Mouse (Mus musculus) heart, embryonic 10.5 days (tissue): Measurements from ENCODE around the gene Ccdc34. TPM values are rescaled to one million over a fixed set of nuclear protein-coding genes. Genes with fewer than 3 reads are reported as not detected.
A peak's percentile ranks its signal among the peaks of the same experiment; 100 is the strongest.

Source experiments
- DNase-seq: peaks from one replicate; pipeline ENCODE4 v3.0.0-alpha.2; 2017; ENCODE audit warnings: low spot score
- H3K27ac ChIP-seq: fragments of 300-500 bp; sonication (generic); 2 replicates; pipeline ENCODE4 v1.5.1; 2016; ENCODE audit warnings: mild to moderate bottlenecking
- H3K27me3 ChIP-seq: fragments of 300-500 bp; sonication (generic); 2 replicates; pipeline ENCODE4 v1.6.1; 2016; ENCODE audit warnings: mild to moderate bottlenecking; ENCODE audit not compliant: poor library complexity, insufficient read depth, severe bottlenecking
- H3K36me3 ChIP-seq: fragments of 300-500 bp; sonication (generic); 2 replicates; pipeline ENCODE4 v1.6.1; 2016; ENCODE audit warnings: mild to moderate bottlenecking, moderate library complexity
- H3K4me1 ChIP-seq: fragments of 300-500 bp; sonication (generic); 2 replicates; pipeline ENCODE4 v1.6.1; 2016; ENCODE audit warnings: mild to moderate bottlenecking
- H3K4me3 ChIP-seq: fragments of 300-500 bp; sonication (generic); 2 replicates; pipeline ENCODE4 v1.5.1; 2016; ENCODE audit warnings: mild to moderate bottlenecking, moderate library complexity
- H3K9me3 ChIP-seq: fragments of 300-500 bp; sonication (generic); 2 replicates; pipeline ENCODE4 v1.6.1; 2016; ENCODE audit warnings: mild to moderate bottlenecking, moderate library complexity
- WGBS: fragments of 180-500 bp; shearing (Covaris S2); methylation state at CpG from one replicate; pipeline ENCODE4 v1.1.7; 2016; 5-methylcytosine and 5-hydroxymethylcytosine counted together
- polyA plus RNA-seq: library from polyadenylated mRNA; unstranded; fragments of >200 nt; fragmentation: Nextera tagmentation; extraction: Ambion mirVana; gene quantifications from 2 replicates; pipeline ENCODE4 v1.2.1, GENCODE M21; 2016

Ccdc34 gene
- polyA plus RNA-seq, 1 experiment from 2014 or later = 29.8 TPM

DNA sequence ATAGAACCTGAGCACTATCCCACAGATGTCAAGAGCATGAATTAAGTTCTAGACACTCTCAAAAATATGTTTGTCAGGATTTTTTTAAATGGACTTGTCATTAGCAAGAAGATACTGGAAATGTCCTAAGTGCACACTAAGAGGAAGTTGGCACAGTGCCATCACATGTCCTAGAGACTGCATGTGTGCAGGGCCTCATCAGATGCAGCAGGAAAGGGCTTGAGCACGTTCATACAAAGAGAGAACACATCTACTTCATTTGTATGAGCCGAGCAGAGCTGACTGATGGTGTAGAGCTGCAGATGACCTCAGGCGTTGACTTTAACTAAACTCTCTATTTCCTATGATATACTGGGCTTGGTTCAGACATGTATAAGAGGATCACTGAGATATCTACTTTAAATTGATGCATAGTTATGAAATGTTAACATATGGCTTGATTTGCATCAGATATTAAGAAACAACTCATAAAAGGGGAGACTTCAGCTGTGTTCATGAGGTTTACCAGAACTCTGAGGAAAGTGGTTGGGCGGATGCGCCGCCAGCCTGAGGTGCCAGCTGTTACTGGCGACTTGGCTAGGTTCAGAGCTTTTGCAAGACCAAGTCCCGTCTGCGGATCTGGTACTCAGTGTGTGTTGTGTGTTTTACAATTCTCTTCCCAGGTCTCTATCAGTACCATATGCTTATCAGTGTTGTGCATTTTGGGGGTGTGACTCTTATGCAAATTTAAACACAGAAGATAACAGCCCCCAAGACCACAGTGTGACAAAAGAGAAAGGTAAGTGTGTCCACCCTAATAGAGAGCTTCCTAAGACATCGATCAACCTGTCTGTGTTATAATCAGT lies 10.0 kb upstream of the Ccdc34 start:
- WGBS = 89% methylated on average over 10 of the region's 10 CpGs
- no peaks in the 10 kb centered on the region for H3K27me3 ChIP-seq
- no peaks in the 10 kb centered on the region for H3K9me3 ChIP-seq
- H3K4me3 ChIP-seq = no peak overlapping the region
- H3K27ac ChIP-seq = no peak overlapping the region
- peaks cover 49% of the 10 kb centered on the region for H3K36me3 ChIP-seq
- H3K4me1 ChIP-seq = no peaks in the 10 kb centered on the region
- DNase-seq = no peak

DNA sequence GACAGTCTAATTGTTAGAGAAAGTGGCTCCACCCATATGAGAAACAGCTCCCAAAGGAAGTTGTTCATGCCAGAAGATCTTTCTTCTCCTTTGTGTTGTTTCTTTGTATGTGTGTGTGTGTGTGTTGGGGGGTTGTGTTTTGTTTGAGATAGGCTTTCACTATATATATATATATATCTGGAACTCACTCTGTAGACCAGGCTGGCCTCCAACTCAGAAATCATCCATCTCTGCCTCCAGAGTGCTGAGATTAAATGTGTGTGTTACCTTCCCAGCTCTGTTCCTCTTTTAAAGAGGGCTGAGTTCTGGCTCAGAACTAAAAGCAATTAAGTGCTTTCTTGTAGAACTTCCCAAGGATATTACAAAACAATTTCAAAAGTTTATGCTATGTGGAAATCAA lies 8.2 kb upstream of the Ccdc34 start:
- no peaks in the 10 kb centered on the region for H3K9me3 ChIP-seq
- no peak overlapping the region for H3K4me3 ChIP-seq
- H3K36me3 ChIP-seq = peaks cover 48% of the 10 kb centered on the region
- no peak overlapping the region for H3K27ac ChIP-seq
- H3K4me1 ChIP-seq = no peaks in the 10 kb centered on the region
- no peaks in the 10 kb centered on the region for H3K27me3 ChIP-seq
- no peak for DNase-seq

DNA sequence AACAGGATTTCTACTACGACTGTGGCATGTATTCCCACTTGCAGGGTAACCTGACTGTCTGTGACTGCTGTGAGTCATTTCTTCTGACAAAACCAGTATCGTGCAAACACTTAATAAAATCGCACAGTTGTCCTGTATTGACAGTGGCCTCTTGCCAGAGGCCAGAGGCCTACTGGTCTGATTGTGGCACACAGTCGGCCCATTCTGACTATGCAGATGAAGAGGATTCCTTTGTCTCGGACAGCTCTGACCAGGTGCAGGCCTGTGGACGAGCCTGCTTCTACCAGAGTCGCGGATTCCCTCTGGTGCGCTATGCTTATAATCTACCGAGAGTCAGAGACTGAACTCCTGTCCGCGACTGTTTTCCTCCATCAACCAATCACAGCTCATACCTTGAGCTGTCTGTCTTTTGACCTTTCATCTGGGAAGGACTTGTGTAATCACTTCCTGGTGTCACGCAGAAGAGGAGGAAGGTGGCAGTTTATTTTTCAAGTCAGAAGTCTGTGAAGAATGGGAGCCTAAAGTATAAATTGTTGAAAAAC lies 5.4 kb upstream of the Ccdc34 start:
- peaks cover 5% of the 10 kb centered on the region; the same call in 1 of the 2 replicates for H3K4me1 ChIP-seq
- H3K27me3 ChIP-seq = no peaks in the 10 kb centered on the region
- peaks cover 33% of the 10 kb centered on the region for H3K36me3 ChIP-seq
- no peak overlapping the region for H3K27ac ChIP-seq
- no peak for DNase-seq
- H3K4me3 ChIP-seq = no peak overlapping the region
- 90% methylated on average over 13 of the region's 13 CpGs for WGBS
- H3K9me3 ChIP-seq = no peaks in the 10 kb centered on the region

DNA sequence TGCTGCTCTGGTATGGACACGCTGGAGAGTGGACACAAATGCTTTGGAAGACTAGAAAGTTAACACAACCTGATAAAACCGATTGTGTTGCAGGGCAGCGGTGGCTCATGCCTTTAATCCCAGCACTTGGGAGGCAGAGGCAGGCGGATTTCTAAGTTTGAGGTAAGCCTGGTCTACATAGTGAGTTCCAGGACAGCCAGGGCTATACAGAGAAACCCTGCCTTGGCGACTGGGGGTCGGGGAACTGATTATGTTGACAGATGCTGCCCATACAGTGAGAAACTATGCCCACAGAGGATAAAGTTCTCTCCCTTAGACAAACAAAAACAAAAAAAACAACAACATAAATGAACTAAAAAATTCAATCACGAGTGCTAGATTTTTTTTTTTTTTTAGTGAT lies 530 bp upstream of the Ccdc34 start:
- no peak for DNase-seq
- Histone ChIP-seq H3K27me3 (no peaks in the 10 kb centered on the region), H3K4me1 (peaks cover 26% of the 10 kb centered on the region), H3K4me3 (peak overlapping the region; percentile 90), H3K36me3 (peaks cover 17% of the 10 kb centered on the region), H3K9me3 (no peaks in the 10 kb centered on the region), H3K27ac (no peak overlapping the region)
- 49% methylated on average over 7 of the region's 7 CpGs for WGBS

DNA sequence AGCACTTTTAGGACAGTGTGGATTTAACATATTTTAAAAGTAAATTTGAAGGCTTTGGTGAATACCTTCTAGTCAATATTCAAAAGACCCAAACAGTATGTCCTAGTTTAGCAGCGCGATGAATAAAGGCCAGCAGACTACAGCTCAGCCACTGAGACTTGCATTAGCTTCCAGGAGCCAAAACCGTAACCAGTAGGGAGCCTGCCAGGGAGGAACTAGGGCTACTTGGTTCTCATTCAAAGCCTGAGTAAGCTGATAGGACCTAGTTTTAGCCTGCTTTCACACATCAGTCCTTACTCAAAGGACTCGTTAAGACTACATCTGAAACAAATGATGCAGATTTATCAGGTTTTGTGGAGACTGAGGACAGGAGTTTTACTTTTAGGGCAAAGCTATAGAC lies 2.0 kb downstream of the Ccdc34 start:
- Histone ChIP-seq H3K36me3 (peaks cover 25% of the 10 kb centered on the region), H3K27ac (no peak overlapping the region), H3K9me3 (no peaks in the 10 kb centered on the region), H3K4me3 (no peak overlapping the region), H3K27me3 (no peaks in the 10 kb centered on the region), H3K4me1 (peaks cover 26% of the 10 kb centered on the region)
- no peak for DNase-seq
- 89% methylated on average over 4 of the region's 4 CpGs for WGBS

DNA sequence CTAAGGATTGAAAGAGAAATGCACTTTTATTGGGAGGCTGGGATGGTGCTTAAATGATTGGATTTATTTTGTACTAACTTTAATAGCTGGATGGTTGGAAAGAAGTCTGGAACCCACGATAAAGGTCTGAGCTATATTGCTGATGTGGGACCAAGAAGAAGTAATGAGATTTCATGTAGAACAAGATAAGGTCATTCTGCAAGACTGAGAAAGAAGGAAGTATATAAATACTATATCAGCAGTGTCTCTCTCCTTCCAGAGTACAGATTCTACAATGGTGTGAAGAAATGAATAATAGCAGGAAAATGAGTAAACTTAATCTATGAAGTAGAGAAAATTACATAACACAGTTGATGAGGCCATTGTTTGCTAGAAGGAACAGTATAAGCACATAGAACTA lies 2.8 kb downstream of the Ccdc34 start:
- WGBS = 84% methylated on average over 1 of the region's 1 CpGs

DNA sequence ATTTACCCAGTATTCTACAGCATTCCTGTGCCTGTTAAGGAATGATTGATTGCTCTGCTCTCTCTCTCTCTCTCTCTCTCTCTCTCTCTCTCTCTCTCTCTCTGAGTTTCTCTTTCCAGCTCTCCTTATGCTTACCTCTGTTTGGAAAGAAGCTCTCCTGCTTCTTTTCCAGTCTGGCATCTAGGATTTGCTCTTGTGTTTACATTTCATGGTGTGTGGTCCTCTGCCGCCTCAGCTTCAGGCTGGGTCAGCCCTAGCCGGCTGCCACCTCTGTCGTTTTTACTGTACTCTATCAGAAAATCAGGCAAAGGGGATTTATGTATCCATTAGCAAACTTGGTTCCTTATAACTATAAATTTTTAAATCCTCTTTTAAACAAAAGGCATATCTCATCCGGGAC lies 18.6 kb downstream of the Ccdc34 start:
- 24% methylated on average over 4 of the region's 4 CpGs for WGBS
- DNase-seq = no peak
- peaks cover 23% of the 10 kb centered on the region for H3K4me1 ChIP-seq
- H3K36me3 ChIP-seq = peaks cover 18% of the 10 kb centered on the region
- H3K27me3 ChIP-seq = no peaks in the 10 kb centered on the region
- peak overlapping the region; percentile 65 for H3K27ac ChIP-seq
- H3K4me3 ChIP-seq = no peak overlapping the region
- H3K9me3 ChIP-seq = no peaks in the 10 kb centered on the region

More for the DNA sequence above, 2.8 kb downstream of the Ccdc34 start:
- no peaks in the 10 kb centered on the region for H3K27me3 ChIP-seq
- H3K36me3 ChIP-seq = peaks cover 26% of the 10 kb centered on the region
- no peak for DNase-seq
- H3K9me3 ChIP-seq = no peaks in the 10 kb centered on the region
- no peak overlapping the region for H3K4me3 ChIP-seq
- peaks cover 26% of the 10 kb centered on the region for H3K4me1 ChIP-seq
- H3K27ac ChIP-seq = no peak overlapping the region

DNA sequence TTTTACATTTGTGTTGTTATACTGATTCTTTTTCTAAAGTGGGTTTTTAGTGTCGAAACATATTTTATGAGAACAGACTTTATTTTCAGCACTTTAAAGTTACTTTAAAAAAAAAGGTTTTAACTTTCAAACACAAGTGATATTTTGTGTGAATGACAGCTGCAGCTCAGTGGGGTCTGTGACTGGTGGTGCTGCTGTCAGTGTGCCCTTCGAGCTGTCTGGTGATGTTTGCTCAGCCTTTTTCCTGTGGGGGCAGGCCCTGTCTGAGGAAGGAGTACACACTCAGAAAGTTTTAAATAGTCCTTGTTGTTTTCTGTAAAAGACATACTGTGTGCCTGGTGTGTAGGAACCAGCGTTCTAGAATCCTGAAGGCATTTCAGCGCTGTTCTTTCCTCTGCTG lies 19.0 kb downstream of the Ccdc34 start:
- 52% methylated on average over 4 of the region's 4 CpGs for WGBS
- Histone ChIP-seq H3K4me1 (peaks cover 23% of the 10 kb centered on the region), H3K36me3 (peaks cover 18% of the 10 kb centered on the region), H3K9me3 (no peaks in the 10 kb centered on the region), H3K27me3 (no peaks in the 10 kb centered on the region), H3K27ac (peak overlapping the region; percentile 65), H3K4me3 (no peak overlapping the region)
- DNase-seq = no peak

DNA sequence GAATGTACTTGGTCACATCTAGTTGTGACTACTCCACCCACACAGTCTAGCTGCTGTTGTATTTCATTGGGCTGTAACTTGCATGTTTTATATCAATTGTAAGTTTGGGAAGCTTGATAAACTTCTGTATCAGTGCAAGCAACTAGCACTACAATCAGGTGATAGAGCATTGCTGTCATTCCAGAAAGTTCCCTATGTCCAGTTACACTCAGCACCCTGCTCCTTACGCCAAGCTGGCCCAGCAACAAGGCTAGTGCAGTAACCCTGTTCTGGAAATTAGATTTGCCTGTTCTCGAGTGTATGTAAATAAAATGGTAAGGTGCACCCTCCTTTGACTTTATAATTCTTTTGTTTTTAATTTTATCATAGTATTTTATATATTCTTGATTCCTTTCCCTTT lies 19.6 kb downstream of the Ccdc34 start:
- 46% methylated on average over 2 of the region's 2 CpGs for WGBS
- peak overlapping the region; percentile 65 for H3K27ac ChIP-seq
- H3K9me3 ChIP-seq = no peaks in the 10 kb centered on the region
- H3K4me3 ChIP-seq = no peak overlapping the region
- H3K4me1 ChIP-seq = peaks cover 26% of the 10 kb centered on the region
- no peak for DNase-seq
- peaks cover 18% of the 10 kb centered on the region for H3K36me3 ChIP-seq
- H3K27me3 ChIP-seq = no peaks in the 10 kb centered on the region

DNA sequence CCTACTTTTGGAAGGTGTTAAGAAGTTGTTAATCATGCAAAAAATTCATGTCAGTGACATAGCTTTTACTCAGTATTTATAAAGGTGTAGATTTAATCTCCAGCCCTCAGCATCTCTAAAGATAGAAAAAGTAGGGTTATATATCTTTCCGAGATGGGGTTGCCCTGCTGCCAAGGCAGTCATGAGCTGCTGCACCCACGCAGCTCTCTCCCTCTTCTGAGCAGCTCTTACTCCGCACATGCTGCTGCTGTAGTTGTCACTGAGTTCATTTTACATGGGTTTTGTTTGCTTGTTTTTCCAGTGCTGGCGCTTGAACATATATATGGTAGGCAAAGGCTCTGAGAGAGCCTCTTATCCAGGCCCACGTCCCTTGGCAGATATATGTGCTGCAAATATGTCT lies 20.7 kb downstream of the Ccdc34 start:
- 78% methylated on average over 5 of the region's 5 CpGs for WGBS
- H3K9me3 ChIP-seq = no peaks in the 10 kb centered on the region

DNA sequence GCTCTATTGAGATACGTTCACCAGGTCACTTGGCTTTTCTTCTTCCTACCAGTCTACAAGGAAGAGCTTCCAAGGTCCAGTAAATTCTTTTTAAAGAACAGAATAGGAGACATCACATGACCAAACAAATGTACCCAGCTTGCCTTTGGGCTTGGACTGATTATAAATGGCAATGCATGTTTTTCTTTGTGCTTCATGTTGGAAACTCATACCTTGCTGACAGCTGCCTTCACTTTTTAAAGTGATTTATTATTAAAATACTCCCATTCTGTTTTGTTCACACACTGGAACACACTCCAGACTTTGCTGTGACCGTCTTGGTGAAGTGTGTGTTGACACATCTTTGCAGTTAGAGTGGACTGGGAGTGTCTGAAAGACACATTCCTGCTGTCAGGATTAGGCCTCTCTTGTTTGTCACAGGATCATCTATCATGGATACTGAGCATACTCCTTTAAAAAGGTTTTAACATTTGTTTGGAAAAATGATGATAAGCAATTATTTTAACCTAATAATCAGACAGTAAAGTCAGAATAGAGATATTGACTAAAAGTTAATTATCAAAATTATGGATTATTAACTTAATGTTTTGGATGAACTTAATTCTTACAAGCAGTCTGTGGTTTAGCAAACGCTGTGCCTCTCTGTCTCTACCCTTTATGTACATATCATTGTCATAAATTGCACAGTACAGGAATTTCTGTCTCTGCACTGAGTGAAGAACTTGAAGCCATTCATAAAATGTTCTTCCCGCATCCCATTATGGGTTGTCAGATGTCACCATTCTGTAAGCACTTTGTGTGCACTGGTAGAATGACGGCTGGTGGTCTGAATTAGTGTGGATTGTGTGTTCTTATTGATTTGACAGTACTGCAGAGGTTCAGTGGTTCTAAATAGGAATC lies 25.5 kb downstream of the Ccdc34 start:
- peak; percentile 78 for DNase-seq
- H3K36me3 ChIP-seq = no peaks in the 10 kb centered on the region
- 55% methylated on average over 5 of the region's 5 CpGs for WGBS

More for the DNA sequence above, 20.7 kb downstream of the Ccdc34 start:
- H3K27me3 ChIP-seq = no peaks in the 10 kb centered on the region
- peaks cover 37% of the 10 kb centered on the region for H3K4me1 ChIP-seq
- no peak for DNase-seq
- H3K27ac ChIP-seq = peak overlapping the region; percentile 49; the same call in 1 of the 2 replicates
- peaks cover 8% of the 10 kb centered on the region for H3K36me3 ChIP-seq
- H3K4me3 ChIP-seq = no peak overlapping the region

DNA sequence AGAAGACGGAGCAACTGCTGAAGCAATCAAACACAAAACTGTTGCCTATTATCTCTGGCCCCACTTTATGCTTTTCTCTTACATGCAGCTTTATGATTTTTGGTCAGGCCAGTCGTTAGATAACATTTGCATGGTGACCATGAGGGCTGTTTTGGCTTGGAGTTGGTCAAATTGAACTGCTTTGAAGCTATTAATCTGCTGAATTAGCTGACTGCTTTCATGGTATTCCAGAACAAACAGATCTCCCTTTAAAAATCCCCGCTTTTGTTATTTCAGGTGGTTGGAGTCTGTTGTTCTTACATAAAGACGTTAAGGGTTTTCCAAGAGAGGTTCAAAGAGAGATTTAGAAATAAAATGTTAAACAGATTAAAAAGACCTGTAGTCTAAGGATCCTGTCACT lies 40.8 kb downstream of the Ccdc34 start:
- no peak for DNase-seq
- 64% methylated on average over 4 of the region's 4 CpGs for WGBS
- H3K27ac ChIP-seq = no peak overlapping the region
- no peaks in the 10 kb centered on the region for H3K27me3 ChIP-seq
- no peaks in the 10 kb centered on the region for H3K9me3 ChIP-seq
- H3K4me3 ChIP-seq = no peak overlapping the region
- H3K4me1 ChIP-seq = no peaks in the 10 kb centered on the region
- no peaks in the 10 kb centered on the region for H3K36me3 ChIP-seq

More for the DNA sequence above, 25.5 kb downstream of the Ccdc34 start:
- Histone ChIP-seq H3K9me3 (no peaks in the 10 kb centered on the region), H3K4me3 (no peak overlapping the region), H3K27ac (0 out of 2 replicates have a peak overlapping the region, but pooled peaks have one; percentile 23), H3K27me3 (no peaks in the 10 kb centered on the region), H3K4me1 (peaks cover 18% of the 10 kb centered on the region; the same call in 1 of the 2 replicates)

DNA sequence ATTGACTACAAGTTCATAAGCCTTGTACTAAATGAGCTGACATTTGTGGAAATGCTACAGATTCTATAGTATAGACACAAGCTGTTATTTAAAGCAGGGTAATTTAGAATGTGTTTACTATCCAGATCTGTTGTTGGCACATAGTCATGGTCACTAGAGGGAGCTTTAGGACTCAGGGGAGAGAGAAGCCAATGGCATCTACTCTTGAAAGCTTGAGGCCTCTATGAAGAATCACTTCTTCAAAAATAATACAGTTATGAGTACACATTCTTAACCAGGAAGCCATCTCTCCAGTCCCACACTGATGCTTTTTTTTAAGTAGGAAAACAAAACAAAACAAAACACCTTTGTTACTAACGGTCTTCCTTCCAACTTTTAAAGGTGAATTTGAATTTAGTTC lies 45.5 kb downstream of the Ccdc34 start:
- no peaks in the 10 kb centered on the region for H3K9me3 ChIP-seq
- 87% methylated on average over 1 of the region's 1 CpGs for WGBS
- H3K4me1 ChIP-seq = no peaks in the 10 kb centered on the region
- DNase-seq = no peak
- no peak overlapping the region for H3K27ac ChIP-seq
- no peaks in the 10 kb centered on the region for H3K36me3 ChIP-seq
- H3K27me3 ChIP-seq = no peaks in the 10 kb centered on the region
- H3K4me3 ChIP-seq = no peak overlapping the region
